Mouse (Mus musculus) small intestine, adult 2 months (tissue): Measurements from ENCODE around the gene Adgrg1.

Source experiments
- CTCF ChIP-seq: fragments of 200-500 bp; IDR thresholded peaks from 2 replicates; pipeline ENCODE4 v1.5.1; 2012; ENCODE audit warnings: low read depth, mild to moderate bottlenecking, control low read depth, inconsistent platforms, low read length, moderate library complexity, mixed read lengths; ENCODE audit not compliant: insufficient replicate concordance, insufficient read length; ENCODE audit errors: extremely low read depth
- POLR2A ChIP-seq: fragments of 200-500 bp; IDR thresholded peaks from 2 replicates; pipeline ENCODE4 v1.6.1; 2012; ENCODE audit warnings: low read depth, mild to moderate bottlenecking, control low read depth, inconsistent platforms, low read length, moderate library complexity

DNA sequence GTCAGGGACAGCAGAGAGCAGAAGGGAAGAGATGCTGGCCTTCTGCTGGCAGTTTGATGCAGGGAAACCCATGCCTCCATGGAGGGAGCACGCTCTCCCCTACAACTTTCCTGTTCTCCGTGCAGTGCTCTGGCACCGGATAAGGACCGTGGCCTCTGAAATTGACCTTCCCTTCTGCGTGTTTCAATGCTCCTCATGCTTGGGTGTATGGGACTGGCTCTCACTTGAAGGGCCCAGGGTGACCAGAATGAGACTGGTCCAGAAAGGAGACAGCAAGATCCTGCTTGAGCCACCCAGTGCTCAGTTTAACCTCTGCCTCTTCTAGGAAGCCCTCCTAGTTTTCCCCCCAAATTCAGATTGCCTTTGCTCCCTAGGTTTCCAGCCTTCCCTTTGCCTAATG is 26.6 kb downstream of the Adgrg1 start:
- TF ChIP-seq POLR2A (no peak), CTCF (no peak)
